Mouse (Mus musculus) right cerebral cortex, postnatal 25 days (tissue): ENCODE measurements at regions not wholly inside any gene's neighbourhood (a gene's known extent, or its start where the extent isn't known, plus 50 kb on each side); places are given as distances from the start of the nearest gene placed in this dataset.
A peak's percentile ranks its signal among the peaks of the same experiment; 100 is the strongest.

ENCODE experiments used
- DNase-seq: peaks from one replicate; pipeline ENCODE4 v3.0.0; 2022

- no peak for DNase-seq
Observed at GRCm38 (mm10) chr1:183624266-183624665, 206.3 kb downstream of the Hhipl2 start.

GRCm38 (mm10) chr1:183633810-183634209 lies 215.8 kb downstream of the Hhipl2 start:
- no peak for DNase-seq

- DNase-seq = no peak
Observed at GRCm38 (mm10) chr1:183634836-183635235, 216.8 kb downstream of the Hhipl2 start.

GRCm38 (mm10) chr1:183637214-183637613 lies 219.2 kb downstream of the Hhipl2 start:
- no peak for DNase-seq

GRCm38 (mm10) chr1:183639332-183639731 lies 221.3 kb downstream of the Hhipl2 start:
- DNase-seq = no peak

- DNase-seq = no peak
Observed at GRCm38 (mm10) chr1:183640568-183640967, 222.6 kb downstream of the Hhipl2 start.

GRCm38 (mm10) chr1:183644001-183644400 lies 226.0 kb downstream of the Hhipl2 start:
- DNase-seq = no peak

- DNase-seq = no peak
Observed at GRCm38 (mm10) chr1:183653878-183654277, 235.9 kb downstream of the Hhipl2 start.

GRCm38 (mm10) chr1:183657043-183657442 lies 239.0 kb downstream of the Hhipl2 start:
- DNase-seq = no peak

GRCm38 (mm10) chr1:183660541-183660940 lies 242.5 kb downstream of the Hhipl2 start:
- no peak for DNase-seq

GRCm38 (mm10) chr1:183662369-183663043 lies 244.5 kb downstream of the Hhipl2 start:
- no peak for DNase-seq

- no peak for DNase-seq
Observed at GRCm38 (mm10) chr1:183669271-183669670, 251.3 kb downstream of the Hhipl2 start.

- DNase-seq = peak; percentile 26
Observed at GRCm38 (mm10) chr1:183669674-183670073, 251.7 kb downstream of the Hhipl2 start.

- DNase-seq = no peak
Observed at GRCm38 (mm10) chr1:183670542-183670941, 252.5 kb downstream of the Hhipl2 start.

GRCm38 (mm10) chr1:183671541-183671940 lies 253.5 kb downstream of the Hhipl2 start:
- no peak for DNase-seq

GRCm38 (mm10) chr1:183672521-183672920 lies 254.5 kb downstream of the Hhipl2 start:
- no peak for DNase-seq

- no peak for DNase-seq
Observed at GRCm38 (mm10) chr1:183677585-183677984, 259.6 kb downstream of the Hhipl2 start.

GRCm38 (mm10) chr1:183679949-183680348 lies 261.9 kb downstream of the Hhipl2 start:
- peak; percentile 7 for DNase-seq

- DNase-seq = no peak
Observed at GRCm38 (mm10) chr1:183686056-183686455, 268.0 kb downstream of the Hhipl2 start.

GRCm38 (mm10) chr1:183692756-183693155 lies 274.7 kb downstream of the Hhipl2 start:
- no peak for DNase-seq

- no peak for DNase-seq
Observed at GRCm38 (mm10) chr1:183699284-183699683, 281.3 kb downstream of the Hhipl2 start.

- DNase-seq = no peak
Observed at GRCm38 (mm10) chr1:183702888-183703287, 284.9 kb downstream of the Hhipl2 start.

- DNase-seq = no peak
Observed at GRCm38 (mm10) chr1:183712895-183713294, 294.9 kb downstream of the Hhipl2 start.

GRCm38 (mm10) chr1:183717060-183717459 lies 296.0 kb upstream of the Dusp10 start:
- DNase-seq = no peak

- no peak for DNase-seq
Observed at GRCm38 (mm10) chr1:183749126-183749525, 264.0 kb upstream of the Dusp10 start.
